Mouse (Mus musculus) gonadal fat pad, adult 2 months (tissue): ENCODE results near the gene Fbxw8. TPM values are rescaled to one million over a fixed set of nuclear protein-coding genes. Genes with fewer than 3 reads are reported as not detected.

Source experiments
- DNase-seq: peaks from one replicate; pipeline ENCODE4 v3.0.0-alpha.2; 2012; ENCODE audit warnings: low read depth
- polyA plus RNA-seq: library from polyadenylated mRNA; depleted of rRNA; stranded (reverse); fragments of >200 nt; gene quantifications from 2 replicates; pipeline ENCODE4 v1.2.3, GENCODE M21; 2012; rRNA removed

Fbxw8 gene
- 65.2 and 80.7 TPM in 2 replicates for polyA plus RNA-seq

DNA sequence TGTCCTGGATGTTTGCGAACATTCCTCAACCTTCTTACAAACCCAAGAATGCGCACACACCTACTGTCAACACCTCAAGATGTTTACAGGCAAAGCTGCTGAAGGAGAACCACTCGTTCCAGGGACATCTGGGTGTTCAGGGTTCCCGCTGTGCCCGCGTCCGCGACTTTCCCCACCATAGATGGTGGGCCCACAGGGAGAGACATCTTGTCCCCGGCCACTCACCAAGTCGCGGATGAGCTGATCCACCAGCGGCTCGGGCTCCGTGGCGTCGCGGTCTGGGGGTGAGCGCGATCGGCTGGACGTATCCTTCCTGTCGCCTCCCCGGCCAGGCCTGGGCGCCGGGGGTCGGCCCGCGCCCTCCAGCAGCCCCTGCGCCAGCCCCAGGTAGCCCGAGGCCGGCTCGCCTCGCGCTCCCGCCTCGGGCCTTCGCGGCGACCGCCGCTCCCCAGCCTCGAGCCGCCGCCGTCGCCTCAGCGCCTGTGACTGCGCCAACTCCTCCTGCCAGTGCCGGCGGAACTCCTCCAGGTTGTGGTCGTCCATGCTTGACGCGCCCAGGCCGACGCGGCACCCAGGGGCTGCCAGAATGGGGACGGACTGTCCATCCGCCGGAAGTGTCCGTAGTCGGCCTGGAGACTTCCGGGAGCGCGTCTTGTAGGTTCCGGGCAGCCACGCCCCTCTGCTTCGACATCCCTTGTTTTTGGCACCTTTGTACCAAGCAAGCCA, at the start of gene Fbxw8:
Fbxw8 (minus strand) TSS at position 626 of the 726 bp plus-strand sequence.
- DNase-seq = no peak

DNA sequence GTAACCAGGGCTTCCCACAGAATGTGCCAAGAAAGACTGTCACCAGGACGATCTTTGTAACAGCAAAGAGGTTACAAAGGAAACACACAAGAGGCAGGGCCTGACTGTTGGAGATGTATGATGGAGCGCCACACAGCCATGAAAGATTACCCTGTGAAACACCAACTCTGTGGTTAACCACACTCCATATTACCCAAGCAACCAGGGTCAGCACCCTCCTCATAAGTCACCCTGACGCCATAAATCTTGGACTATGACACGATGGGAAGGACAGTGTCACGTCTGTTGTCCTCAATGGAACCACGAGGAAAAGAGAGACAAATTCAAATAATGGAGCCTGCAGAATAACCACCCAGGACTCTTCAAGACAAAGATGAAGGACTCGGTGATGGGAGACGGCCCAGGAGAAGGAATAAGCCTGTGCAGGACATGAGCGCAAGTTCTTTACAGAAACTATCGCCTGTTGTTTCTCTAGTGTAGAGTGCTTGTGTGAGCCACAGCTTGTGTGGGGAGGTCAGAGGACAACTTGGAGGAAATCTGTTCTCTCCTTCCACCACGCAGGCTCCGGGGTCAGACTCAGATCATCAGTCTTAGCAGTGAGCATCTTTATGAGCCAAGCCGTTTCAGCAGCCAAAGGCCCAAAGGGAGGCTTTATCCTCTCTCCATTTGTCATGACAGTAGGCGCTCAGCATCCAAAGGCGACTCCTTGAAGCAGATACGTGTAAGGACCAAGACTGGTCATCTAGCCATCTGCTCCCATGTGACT, 49.6 kb upstream of the Fbxw8 start:
- no peak for DNase-seq

DNA sequence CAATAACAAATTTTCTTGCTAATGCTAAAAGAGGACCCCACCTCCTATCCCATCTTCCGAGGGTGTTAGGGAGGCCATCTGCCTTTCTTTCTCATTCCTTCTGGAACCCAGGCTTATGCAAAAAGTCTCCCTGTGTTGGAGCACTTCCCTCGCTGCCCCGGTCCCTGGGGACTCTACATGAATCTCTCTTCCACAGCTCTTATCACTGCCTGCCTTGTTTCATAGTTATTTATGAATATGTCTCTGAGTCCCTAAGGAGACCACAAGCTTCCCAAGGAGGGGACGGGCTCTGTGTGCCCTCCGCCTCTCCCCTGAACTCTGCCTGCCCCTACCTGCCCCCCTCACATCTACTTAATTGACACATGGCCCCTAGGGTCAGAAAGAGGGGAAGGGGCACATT, 44.4 kb upstream of the Fbxw8 start:
- no peak for DNase-seq

DNA sequence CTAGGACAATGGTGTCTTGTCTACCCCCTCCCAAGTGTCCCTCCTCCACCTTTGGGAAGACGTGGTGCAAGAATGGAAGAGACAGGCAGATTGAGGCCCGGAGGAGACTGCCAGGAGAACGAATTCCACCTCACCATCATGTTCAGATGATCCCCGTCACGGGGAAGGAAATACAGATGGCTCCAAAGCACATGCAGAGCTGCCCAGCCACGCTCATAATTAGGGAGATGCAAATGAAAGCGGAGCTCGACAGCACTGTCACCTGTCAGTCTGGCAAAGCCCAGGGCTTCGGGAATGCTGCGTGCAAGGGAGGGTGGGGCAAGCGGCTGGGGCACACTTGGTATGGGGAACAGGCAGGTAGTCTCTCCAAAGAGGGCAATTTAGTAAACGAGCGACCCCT, 42.2 kb upstream of the Fbxw8 start:
- DNase-seq = no peak

DNA sequence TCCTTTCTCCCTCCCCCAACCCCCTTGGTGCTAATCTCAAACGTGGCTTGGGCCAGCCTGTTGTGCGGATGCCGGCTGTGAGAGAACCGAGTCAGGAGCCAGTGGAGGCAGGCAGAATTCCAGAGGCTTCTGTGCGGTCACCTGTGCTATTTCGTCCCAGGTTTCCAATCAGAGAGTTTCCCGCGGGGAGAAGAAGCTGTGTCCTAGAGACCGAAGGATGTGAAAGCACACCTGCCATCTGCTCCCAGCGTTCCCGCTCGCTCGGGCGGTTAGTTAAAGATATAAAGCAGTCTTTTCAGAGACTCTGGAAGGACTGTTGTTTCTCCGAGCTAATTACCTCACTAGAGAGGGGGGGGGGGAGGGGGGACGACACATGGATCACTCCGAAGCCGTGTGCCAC, 37.0 kb upstream of the Fbxw8 start:
- DNase-seq = no peak

DNA sequence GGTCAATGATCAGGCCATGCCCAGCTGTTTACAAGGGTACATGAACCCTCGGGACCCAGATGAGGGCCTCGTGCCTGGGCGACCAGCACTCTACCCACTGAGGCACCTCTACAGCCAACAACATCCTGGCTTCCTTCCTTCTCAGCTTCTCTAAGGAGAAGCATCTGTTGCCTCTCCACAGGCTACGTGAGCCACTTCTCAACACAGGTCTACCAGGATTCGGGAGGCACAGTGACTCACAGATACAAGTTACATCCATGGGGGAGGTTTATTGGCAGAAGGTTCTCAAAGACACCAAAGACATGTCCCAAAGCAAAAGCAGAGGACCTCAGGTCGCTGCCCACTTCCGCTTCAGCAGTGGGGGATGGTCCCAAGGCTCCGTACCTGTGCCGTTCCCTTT, 35.2 kb upstream of the Fbxw8 start:
- no peak for DNase-seq

DNA sequence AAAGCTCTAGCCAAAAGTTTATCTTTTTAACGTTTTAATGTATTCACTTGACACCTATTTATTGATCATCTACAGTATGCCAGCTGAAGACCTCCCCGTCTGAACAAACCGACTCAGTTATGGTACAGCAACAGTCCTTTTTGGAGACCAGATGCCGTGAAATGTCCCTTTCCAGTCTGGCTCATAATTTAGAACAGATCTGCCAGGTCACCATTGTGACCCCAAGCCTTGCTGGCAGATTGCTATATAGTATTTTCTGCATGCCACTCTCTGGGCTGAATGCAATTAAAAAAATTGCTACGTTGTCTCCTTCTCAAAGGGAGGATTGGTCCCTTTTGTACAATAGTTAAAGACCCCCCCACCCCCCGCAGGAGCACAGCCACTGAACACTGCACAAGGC, 33.1 kb upstream of the Fbxw8 start:
- no peak for DNase-seq

DNA sequence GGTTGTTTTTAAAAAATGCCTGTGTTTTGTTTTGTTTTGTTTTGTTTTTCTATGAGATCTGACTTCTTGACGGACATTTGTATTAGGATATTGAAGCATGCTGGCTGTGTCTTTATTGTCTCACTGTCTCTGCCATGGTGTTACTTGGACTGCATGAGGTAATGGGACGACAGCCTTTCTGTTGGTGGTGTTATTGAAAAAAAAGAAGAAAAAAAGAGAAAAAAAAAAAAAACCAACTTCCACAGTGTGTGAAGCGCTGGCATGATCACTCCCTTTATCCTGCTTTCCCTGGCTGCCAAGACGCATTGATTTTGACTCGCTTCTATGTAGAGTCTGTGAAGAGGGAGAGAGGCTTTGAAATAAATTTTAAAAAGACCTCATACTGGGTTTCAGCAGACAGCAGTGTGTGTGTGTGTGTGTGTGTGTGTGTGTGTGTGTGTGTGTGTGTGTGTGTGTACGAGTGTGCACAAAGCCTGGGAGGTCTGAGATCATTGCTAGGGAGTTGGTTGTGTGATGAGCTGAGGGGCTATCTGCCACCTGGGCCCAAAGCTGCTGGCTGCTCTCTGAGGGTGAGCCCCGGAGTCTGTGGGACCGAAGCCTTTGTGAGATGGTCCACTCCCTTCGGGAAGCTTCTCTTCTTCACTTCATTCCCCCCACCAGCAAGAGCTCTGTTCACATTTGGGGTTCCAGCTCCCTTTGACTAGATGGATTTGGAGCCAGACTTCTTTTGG, 31.8 kb upstream of the Fbxw8 start:
- DNase-seq = no peak

DNA sequence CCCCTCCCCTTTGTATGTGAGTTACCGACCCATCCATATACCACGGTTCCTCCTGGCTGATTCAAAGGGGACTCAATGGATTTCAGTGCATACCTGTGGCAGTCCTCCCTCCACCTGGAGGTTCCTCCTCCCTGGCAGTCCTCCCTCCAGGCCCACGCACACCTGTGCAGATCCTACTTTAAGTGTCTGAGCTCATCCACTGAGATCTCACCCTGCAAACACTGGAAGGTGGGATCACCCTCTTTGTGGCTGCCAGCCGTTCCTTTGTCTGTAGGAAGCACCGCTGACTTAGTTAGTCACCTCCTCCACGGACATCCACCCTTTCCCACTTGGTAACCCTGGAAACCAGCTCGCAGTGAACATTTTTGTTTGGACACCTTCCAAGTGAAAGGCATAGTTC, 22.4 kb upstream of the Fbxw8 start:
- DNase-seq = no peak

DNA sequence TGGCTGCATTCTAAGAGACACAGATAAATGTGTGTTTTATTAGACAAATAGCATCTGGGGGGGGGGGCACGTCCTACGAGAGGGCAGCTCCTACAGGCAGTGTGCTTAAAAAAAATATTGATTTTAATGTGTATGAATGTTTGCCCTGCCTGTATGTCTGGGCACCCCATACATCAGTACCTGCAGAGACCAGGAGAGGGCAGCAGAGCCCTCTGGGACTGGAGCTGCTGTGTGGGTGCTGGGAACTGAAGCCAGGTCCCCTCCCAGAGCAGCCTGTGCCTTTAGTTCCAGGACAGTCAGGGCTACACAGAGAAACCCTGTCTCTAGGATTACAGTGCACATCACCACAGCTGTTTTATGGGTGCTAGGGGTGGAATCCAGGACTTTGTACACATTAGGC, 19.9 kb upstream of the Fbxw8 start:
- DNase-seq = no peak

DNA sequence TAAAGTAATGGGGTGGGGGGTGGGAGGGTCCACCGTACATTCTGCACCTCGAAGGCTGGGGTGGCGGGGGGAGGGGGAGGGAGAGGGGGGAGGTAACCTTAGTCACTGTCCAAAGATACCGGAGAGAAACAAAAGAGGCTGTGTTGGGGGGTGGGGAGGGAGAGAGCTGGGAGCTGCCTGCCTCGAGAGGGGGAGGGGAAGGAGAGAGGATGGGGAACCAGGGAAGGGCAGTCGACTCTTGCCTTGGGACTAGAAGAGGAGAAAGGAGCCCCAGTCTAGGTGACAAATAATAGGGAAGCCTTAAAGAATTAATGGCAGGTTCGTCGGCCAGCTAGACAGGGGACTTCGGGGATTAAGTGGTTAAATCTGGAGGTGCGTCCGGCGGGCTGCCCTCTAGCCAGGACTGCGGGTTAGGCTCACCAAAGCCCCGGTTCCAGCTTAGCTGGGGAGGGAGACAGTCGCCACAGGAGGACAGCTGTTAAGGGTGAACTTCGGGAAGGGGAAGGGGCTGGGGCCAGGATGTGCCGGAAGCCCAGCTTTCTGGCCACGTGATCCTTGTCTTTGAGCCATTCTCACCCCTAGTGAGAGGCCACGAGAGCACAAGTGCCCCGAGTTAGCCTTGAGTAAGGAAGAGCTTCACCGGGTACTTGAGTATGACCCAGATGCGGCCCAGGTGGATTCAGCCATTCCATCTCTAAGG, 19.2 kb upstream of the Fbxw8 start:
- DNase-seq = no peak

DNA sequence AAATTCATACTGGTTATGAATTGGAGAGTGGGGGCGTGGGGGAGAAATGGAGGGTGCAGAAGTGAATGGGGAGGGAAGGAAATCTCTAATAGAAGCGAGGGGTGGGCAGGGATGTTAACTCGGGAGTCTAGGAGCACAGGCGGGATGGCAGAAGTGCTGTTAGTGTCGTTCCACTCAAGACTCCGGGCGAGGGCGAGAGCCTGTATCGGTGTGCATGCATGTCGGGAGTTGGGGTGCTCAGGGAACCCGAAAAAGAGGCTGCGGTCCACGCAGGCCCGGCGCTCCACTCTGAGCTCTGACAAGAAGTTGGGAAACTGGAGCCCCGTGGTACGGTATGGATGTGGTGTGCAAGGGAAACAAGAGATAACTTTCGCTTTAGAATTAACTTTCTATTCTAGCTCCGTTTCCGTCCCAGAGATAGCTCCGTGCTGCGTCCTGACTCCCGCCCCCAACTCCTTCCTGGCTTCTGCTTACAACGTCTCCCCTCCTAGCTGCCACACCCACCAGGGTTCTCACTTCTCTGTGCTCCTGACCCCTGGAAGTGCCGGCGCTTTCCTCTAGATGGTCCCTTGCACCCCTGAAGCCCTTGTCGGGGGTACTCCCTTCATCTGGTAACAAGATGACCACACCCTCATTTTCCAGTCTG, 16.9 kb upstream of the Fbxw8 start:
- no peak for DNase-seq

DNA sequence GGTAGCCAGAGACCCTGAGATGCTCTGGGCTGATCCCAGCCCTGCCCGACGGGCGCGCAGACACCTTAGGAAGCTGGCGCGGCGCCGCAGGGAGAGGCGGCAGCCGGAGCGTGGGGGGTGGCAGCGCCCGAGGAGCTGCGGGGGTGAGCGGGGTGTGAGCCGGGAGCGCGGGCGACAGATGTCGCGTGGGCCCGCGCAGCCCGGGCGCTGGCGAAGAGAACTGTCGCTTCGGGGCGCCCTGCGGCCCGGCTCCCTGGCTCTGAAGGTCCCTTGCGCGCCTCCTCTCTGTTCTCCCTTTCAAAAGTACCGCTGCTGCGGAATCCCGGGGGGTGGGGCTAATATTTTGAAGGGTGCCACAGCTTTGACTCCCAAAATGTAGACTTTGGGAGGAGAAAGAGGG, 16.4 kb upstream of the Fbxw8 start:
- DNase-seq = no peak

DNA sequence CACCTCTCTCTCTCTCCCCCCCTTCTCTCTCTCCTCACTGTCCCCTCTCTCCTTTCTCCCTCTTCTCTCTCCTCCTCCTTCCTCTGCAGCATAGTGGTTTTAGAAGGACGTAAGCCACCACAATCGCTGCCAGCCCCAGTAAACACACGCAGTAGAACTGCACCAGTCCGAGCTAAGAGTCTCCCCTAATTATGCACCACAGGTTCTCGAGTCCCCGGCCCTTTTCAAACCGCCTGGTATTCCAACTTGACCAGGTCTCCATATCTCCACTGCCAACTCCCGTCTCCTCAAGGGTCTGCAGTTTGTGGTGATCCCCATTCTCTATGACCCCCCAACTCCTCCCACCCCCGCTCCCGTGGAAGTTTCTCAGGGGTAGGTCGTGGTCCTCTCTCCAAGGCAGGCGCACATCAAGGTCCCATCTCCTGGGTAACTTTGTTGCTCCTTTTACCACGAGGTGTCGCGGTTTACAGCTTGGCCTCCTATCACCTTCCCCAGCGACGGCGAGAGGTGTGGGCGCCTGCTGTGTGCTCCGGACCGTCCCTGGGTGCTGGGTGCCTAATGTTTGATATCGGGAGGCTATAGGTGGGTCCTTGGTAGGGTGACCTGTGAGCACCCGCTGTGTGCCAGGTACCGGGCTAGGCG, 15.7 kb upstream of the Fbxw8 start:
- DNase-seq = no peak

DNA sequence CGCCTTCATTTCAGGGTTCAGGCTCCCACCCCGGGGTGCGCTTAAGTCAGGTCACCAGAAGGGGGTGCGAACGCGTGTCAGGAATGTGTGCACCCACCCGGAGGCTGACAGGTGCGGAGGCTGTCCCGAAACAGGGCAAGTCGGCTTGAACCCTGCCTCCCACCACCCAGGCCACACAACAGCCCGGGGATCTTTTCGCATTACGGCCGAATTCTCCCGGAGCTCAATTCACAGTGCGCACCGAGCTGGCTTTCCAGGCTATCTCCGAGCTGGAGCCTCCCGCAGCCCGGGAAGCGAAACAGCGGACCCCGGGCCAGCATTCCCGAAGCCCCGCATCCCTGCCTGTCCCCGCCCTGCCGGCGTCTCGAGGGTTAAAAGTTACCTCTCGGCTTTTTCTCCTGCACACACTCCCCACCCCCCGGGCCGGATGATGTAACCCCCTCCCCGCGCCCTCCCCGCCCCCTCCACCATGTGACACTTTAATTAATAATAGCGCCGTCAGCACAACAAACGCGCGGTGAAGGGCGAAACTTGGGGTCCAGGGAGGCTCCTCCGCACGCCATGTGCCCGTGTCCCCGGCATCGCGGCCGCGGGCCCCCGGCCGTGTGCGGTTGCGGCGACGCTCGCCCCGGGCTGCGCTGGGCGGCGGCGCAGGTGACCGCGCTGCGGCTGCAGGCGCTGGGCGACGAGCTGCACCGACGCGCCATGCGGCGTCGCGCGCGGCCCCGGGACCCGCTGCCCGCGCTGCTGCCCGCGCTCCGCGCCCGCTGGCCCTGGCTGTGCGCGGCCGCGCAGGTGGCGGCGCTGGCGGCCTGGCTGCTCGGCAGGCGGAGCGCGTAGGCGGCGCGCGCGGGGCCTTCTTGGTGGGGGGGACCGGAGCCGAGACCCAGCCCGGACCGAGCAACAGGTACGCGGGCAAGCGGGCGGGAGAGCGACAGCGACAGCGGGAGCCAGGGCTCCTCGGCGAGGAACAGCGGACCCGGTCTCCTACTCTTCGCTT, 14.3 kb upstream of the Fbxw8 start:
- no peak for DNase-seq

DNA sequence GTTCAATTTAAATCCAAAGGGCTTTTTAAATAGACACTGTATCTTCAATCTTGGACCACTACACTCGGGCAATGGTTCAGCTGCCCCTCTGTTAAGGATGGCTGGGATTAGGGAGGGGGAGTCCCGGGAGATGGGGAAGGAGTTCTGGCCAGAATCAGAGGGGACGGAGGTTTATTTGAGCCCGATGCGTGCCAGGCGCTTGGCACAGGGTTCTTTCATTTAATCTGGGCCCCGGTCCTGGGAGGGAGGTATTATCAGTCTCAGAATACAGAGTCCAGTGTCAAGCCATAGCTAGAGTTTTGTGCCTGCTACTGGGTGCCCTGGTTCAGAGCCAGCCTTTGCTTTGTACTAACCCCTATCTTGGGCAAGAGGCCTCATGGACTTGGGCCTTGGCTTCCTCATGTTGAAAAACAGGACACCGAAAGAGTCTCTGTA, 12.3 kb upstream of the Fbxw8 start:
- no peak for DNase-seq

DNA sequence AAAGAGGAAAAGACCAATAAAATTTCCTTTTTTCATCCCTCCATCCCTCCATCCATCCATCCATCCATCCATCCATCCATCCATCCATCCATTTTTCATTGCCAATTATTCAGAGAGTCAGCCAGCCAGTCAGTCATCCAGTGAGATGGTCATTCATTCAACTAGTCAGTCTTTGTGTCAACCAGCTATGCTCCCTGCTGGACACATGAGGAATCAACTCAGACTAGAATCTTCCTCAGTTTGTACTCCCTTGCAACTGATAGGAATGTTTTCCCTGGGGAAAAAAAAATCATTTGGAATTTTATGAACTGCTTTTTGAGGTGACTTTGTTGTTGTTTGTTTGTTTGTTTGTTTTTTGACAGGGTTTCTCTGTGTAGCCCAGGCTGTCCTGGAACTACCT, 10.2 kb upstream of the Fbxw8 start:
- no peak for DNase-seq

DNA sequence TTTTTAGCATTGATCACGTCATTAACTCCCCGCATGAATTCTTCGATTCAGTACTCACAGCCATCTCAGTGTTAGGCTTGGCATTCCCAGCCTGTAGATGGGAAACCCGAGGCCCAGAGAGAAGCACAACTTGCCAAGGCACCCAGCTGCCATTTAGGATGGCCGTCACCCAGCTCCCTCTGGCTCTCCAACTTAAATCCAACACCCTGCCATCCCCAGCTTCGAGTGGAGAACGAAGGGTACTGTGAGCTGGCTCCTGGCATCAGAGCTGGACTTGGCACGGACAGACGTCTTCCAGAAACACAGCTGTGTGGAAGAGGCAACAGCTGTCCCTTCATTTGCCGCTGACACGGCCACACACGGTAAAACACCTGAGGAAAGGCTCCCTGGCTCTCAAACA, 9.3 kb upstream of the Fbxw8 start, which contains the start of gene Hrk:
Hrk (plus strand) TSS at position 68 of the 400 bp plus-strand sequence.
- no peak for DNase-seq

DNA sequence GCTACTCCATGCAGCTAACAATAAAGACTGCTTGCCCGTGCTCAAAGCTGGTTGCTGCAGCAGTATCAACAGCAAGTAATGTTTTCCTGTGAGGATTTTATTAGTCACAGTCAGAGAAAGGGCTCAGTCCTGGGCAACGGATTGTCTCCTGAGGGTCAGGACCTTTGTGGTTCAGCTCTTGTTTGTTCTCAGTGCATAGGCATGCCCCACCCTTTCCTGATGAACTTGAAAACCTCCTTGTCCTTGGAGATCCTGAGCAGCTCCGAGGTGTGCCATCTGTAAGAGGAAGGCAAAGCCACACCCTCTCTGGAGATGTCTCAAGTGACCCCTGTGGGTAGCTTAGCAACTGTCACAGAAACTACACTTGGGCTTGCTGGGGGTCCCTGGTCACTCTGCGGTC, 5.4 kb upstream of the Fbxw8 start:
- DNase-seq = no peak

DNA sequence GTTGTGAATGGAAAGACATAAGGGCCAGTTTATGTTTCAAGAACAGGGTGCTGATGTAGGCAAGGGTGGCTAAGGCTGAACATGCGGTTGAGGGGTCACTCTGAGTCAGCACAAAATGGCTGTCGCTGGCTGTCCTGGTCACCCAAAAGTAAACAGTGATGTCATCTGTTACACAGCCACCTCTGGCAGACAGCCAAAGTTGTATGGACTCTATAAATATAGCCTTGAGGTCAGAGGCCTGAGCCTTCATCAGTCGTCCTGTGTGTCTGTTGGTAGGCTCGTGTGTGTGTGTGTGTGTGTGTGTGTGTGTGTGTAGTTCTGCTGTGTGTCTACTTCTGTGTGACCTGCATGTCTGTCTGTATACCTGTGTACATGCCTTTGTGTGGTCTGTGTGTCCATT, 1.7 kb upstream of the Fbxw8 start:
- no peak for DNase-seq
